ENCODE assay signal across 8 mouse cellular contexts in genomic region chr9:75558360-75558759, GRCm38 (mm10). TPM values are rescaled to one million over a fixed set of nuclear protein-coding genes. Genes with fewer than 3 reads are reported as not detected.
DNase-seq lines count a peak whose midpoint lies in the region; ATAC-seq and TF ChIP-seq lines count a peak whose summit lies in the region.

No protein-coding gene starts in this region.

- intact Hi-C loops in heart, postnatal 14 days (cut with DNase I) = loop anchor here (2.0 kb wide), 1 partner anchor 36 kb away; no protein-coding TSS in a partner anchor

- no peak for TF ChIP-seq CTCF in G1E (IDR thresholded peaks at IDR 0.05; ENCODE audit: low read depth, low read length)

- H3K9ac ChIP-seq in heart, embryonic 14.5 days (ENCODE audit: low read length) = peak overlapping the region; percentile 86
- peak overlapping the region; percentile 86 for H3K9ac ChIP-seq in hindbrain, embryonic 12.5 days
- peak overlapping the region; percentile 69 for H3K9ac ChIP-seq in midbrain, embryonic 11.5 days (ENCODE audit: low read length)

- H3K36me3 ChIP-seq in heart, embryonic 14.5 days (ENCODE audit: control insufficient read depth, insufficient read depth, low read length) = no peaks in the 10 kb centered on the region
- peaks cover 11% of the 10 kb centered on the region for H3K36me3 ChIP-seq in G1E (replicated peaks)
- no peaks in the 10 kb centered on the region for H3K36me3 ChIP-seq in hindbrain, embryonic 12.5 days
- H3K36me3 ChIP-seq in midbrain, embryonic 11.5 days (ENCODE audit: control insufficient read depth, insufficient read depth, low read length) = no peaks in the 10 kb centered on the region

- no peaks in the 10 kb centered on the region for H3K27me3 ChIP-seq in heart, embryonic 14.5 days (ENCODE audit: control insufficient read depth, insufficient read depth, low read length)
- peaks cover 4% of the 10 kb centered on the region; the same call in 1 of the 2 replicates for H3K27me3 ChIP-seq in G1E (ENCODE audit: insufficient read depth, low read length)
- H3K27me3 ChIP-seq in hindbrain, embryonic 12.5 days = no peaks in the 10 kb centered on the region
- no peaks in the 10 kb centered on the region for H3K27me3 ChIP-seq in midbrain, embryonic 11.5 days (ENCODE audit: control insufficient read depth, insufficient read depth, low read length)

- H3K9me3 ChIP-seq in heart, embryonic 14.5 days (ENCODE audit: control insufficient read depth, low read length) = no peaks in the 10 kb centered on the region
- H3K9me3 ChIP-seq in G1E (replicated peaks) = no peaks in the 10 kb centered on the region
- H3K9me3 ChIP-seq in hindbrain, embryonic 12.5 days (replicated peaks) = no peaks in the 10 kb centered on the region
- H3K9me3 ChIP-seq in midbrain, embryonic 11.5 days (ENCODE audit: control insufficient read depth, low read length) = no peaks in the 10 kb centered on the region

- H3K4me2 ChIP-seq in heart, embryonic 14.5 days (ENCODE audit: low read length) = peak overlapping the region; percentile 75
- peak overlapping the region; percentile 84 for H3K4me2 ChIP-seq in hindbrain, embryonic 12.5 days (replicated peaks)
- H3K4me2 ChIP-seq in midbrain, embryonic 11.5 days = peak overlapping the region; percentile 66

- H3K4me1 ChIP-seq in heart, embryonic 14.5 days (ENCODE audit: control insufficient read depth in 2 of 2, insufficient read depth in 2 of 2, low read length in 2 of 2) = peaks cover 2 to 11% of the 10 kb centered on the region in 2 experiments; a peak in 3 of 4 replicates
- H3K4me1 ChIP-seq in G1E (ENCODE audit: insufficient read depth, low read depth, low read length) = peaks cover 54% of the 10 kb centered on the region
- peaks cover 9% of the 10 kb centered on the region for H3K4me1 ChIP-seq in hindbrain, embryonic 12.5 days
- H3K4me1 ChIP-seq in midbrain, embryonic 11.5 days (ENCODE audit: control insufficient read depth, insufficient read depth, low read length) = no peaks in the 10 kb centered on the region; the same call in 1 of the 2 replicates

- peak overlapping the region; percentile 64 to 85 for H3K4me3 ChIP-seq in heart, embryonic 14.5 days (ENCODE audit: control insufficient read depth in 1 of 2, insufficient read depth in 1 of 2, low read depth in 1 of 2, low read length in 2 of 2)
- H3K4me3 ChIP-seq in G1E (ENCODE audit: low read depth, low read length) = peak overlapping the region; percentile 92
- peak overlapping the region; percentile 81 for H3K4me3 ChIP-seq in hindbrain, embryonic 12.5 days
- peak overlapping the region; percentile 62 for H3K4me3 ChIP-seq in midbrain, embryonic 11.5 days (ENCODE audit: low read depth, low read length)

- DNase-seq in heart, postnatal 14 days = no peak
- DNase-seq in G1E (ENCODE audit: low spot score) = peak; percentile 18
- DNase-seq in midbrain, embryonic 11.5 days (ENCODE audit: low spot score, missing footprints) = no peak

- WGBS in heart, embryonic 14.5 days = 22% methylated on average over 3 of the region's 3 CpGs
- WGBS in hindbrain, embryonic 12.5 days = 24% methylated on average over 3 of the region's 3 CpGs
- WGBS in midbrain, embryonic 11.5 days = 29% methylated on average over 3 of the region's 3 CpGs

- no peak for ATAC-seq in heart, embryonic 14.5 days (ENCODE audit: insufficient number of reproducible peaks, insufficient read depth, low FRiP score, low read depth)
- ATAC-seq in G1E (ENCODE audit: extremely low read depth, insufficient number of reproducible peaks, low FRiP score, poor library complexity, severe bottlenecking) = no peak
- no peak for ATAC-seq in hindbrain, embryonic 12.5 days (ENCODE audit: low FRiP score)
- ATAC-seq in midbrain, embryonic 11.5 days (ENCODE audit: low FRiP score) = no peak
- no peak for ATAC-seq in monocyte, adult 5-6 weeks (replicated peaks; ENCODE audit: insufficient number of reproducible peaks, low FRiP score, low TSS enrichment, poor library complexity, severe bottlenecking)
- no peak for ATAC-seq in CD4-positive, CD25-positive, alpha-beta regulatory T cell, adult 4 months
- ATAC-seq in frontal cortex, adult (ENCODE audit: low TSS enrichment) = no peak

- peak overlapping the region in 1 of 2 experiments; percentile 89; a peak in 2 of 4 replicates for H3K27ac ChIP-seq in heart, embryonic 14.5 days (replicated peaks in 1 of 2; ENCODE audit: control insufficient read depth in 1 of 2, insufficient read depth in 1 of 2, low read depth in 2 of 2, low read length in 2 of 2)
- no peak overlapping the region for H3K27ac ChIP-seq in hindbrain, embryonic 12.5 days
- no peak overlapping the region for H3K27ac ChIP-seq in midbrain, embryonic 11.5 days (ENCODE audit: low read depth, low read length)

RNA-seq across cellular contexts. Expression of gene Tmod3, which starts 1.1 kb away (rescaled TPM):
- 75.0 and 81.6 TPM in 2 replicates for polyA plus RNA-seq in heart, embryonic 14.5 days (2014; fragmentation: Nextera tagmentation; extraction: Ambion mirVana)
- total RNA-seq in heart, postnatal 14 days (2021) = 10 to 100 TPM; 85.9 to 86.1 TPM
- total RNA-seq in G1E (2014; fragmentation: Nextera tagmentation) = 115 and 123 TPM in 2 replicates
- 118 and 136 TPM in 2 replicates for total RNA-seq in G1E (2017)
- polyA plus RNA-seq in G1E (2012) = 10.9 and 11.3 TPM in 2 replicates
- 96.5 and 98.4 TPM in 2 replicates for polyA plus RNA-seq in hindbrain, embryonic 12.5 days (2016; fragmentation: Nextera tagmentation; extraction: Ambion mirVana)
- polyA plus RNA-seq in midbrain, embryonic 11.5 days (2014; fragmentation: Nextera tagmentation; extraction: Ambion mirVana) = 97.4 and 105 TPM in 2 replicates
- total RNA-seq in monocyte, adult 5-6 weeks (2017) = 173 to 192 TPM (median 187 TPM) in 3 replicates
- 100 to 1,000 TPM; 147 to 187 TPM for polyA plus RNA-seq in CD4-positive, CD25-positive, alpha-beta regulatory T cell, adult 4 months (2017; shearing (Covaris generic))

RNA-seq across cellular contexts. Expression of gene Tmod2, which starts 52.8 kb away (rescaled TPM):
- 3.2 and 4.1 TPM in 2 replicates for polyA plus RNA-seq in heart, embryonic 14.5 days (2014; fragmentation: Nextera tagmentation; extraction: Ambion mirVana)
- total RNA-seq in heart, postnatal 14 days (2021) = 1 to 10 TPM; 4.6 to 5.0 TPM
- total RNA-seq in G1E (2014; fragmentation: Nextera tagmentation) = not detected in 2 replicates
- total RNA-seq in G1E (2017) = 0.17 and 0.38 TPM in 2 replicates
- polyA plus RNA-seq in G1E (2012) = not detected in 2 replicates
- 110 and 112 TPM in 2 replicates for polyA plus RNA-seq in hindbrain, embryonic 12.5 days (2016; fragmentation: Nextera tagmentation; extraction: Ambion mirVana)
- 63.2 and 70.7 TPM in 2 replicates for polyA plus RNA-seq in midbrain, embryonic 11.5 days (2014; fragmentation: Nextera tagmentation; extraction: Ambion mirVana)
- total RNA-seq in monocyte, adult 5-6 weeks (2017) = under 0.01 to 0.19 TPM in 2 of 3 replicates, not detected in the other
- under 1 TPM in 1 of 2 experiments, not detected in 1; 0.29 TPM for polyA plus RNA-seq in CD4-positive, CD25-positive, alpha-beta regulatory T cell, adult 4 months (2017; shearing (Covaris generic))

Comparison
In these comparisons a context has a peak if more than half of its experiments do, and no peak if none do; other contexts are left out.
1. RNA of gene Tmod2, which starts 52.8 kb away (polyA plus RNA-seq): 110 to 112 TPM in hindbrain, embryonic 12.5 days and 63.2 to 70.7 TPM in midbrain, embryonic 11.5 days; 3.2 to 4.1 TPM in heart, embryonic 14.5 days, 0.29 TPM in CD4-positive, CD25-positive, alpha-beta regulatory T cell, adult 4 months and not detected in G1E; every median in the first group is over 10 times any median in the second.
2. Peak in every context shown above with its lines, with median percentiles within 50 percentile points of each other: H3K4me2 ChIP-seq, H3K4me3 ChIP-seq and H3K9ac ChIP-seq.